Mouse (Mus musculus) 3134 (cell line): ENCODE data around the gene Cdkl5.
A peak's percentile ranks its signal among the peaks of the same experiment; 100 is the strongest.

Experiments
- DNase-seq: peaks from one replicate; pipeline ENCODE4 v3.0.0-alpha.2; 2011; ENCODE audit warnings: low spot score; ENCODE audit not compliant: insufficient read length; ENCODE audit errors: extremely low read depth

Cdkl5 gene

DNA sequence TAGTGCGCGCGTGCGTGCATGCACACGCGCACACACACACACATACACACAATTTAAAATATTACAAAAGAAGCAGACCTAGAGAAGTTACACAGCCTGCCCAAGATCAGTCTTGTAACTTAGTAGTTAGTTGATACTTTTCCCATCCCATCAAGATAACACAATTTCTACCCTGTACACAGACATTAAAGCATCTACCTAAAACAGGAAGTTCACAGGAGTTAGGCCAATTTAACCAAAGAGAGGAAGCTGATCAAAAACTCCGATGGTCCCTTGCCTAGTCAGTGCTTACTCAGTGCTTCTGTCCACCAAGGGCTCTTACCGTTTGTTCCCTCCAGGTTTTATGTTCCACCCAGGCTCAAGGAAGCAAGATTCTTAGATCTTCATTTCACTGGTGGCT is 243.7 kb downstream of the Cdkl5 start:
- DNase-seq: no peak

DNA sequence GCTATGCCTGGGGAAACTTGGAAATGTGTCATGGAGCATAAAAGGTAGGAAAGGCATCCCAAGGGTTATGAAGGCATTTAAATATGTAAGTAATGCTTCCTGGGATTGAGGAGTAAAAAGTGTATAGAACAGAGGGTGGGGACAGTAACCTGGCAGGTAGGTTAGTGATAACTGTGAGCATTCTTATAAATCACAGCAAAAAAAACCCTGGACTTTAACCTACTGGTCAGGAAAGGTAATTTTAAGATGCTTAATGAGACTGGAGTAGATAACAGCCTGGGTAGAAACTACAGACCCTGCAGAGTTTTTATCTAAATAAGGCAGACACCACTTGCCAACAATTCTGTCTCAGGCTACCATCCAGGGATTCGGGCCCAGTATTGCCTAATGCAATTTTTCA is 245.9 kb downstream of the Cdkl5 start:
- no peak for DNase-seq

DNA sequence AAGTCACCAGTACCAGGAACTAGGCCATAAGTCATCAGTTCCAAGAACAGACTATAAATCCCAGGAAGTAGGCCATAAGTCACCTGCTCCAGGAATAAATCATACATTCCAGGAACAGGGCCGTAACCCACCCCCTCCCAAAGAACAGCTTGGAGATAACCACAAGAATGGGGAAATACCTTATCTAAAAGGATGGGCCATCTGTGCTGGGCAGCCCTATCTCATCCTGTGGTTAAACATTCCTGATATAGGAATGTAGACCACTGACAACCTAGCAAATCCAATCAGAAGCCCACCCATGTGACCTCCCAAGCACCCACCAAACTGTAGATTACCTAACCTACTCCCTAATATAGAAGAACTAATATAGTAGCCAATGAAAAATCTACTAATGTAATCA is 249.1 kb downstream of the Cdkl5 start:
- DNase-seq: no peak

DNA sequence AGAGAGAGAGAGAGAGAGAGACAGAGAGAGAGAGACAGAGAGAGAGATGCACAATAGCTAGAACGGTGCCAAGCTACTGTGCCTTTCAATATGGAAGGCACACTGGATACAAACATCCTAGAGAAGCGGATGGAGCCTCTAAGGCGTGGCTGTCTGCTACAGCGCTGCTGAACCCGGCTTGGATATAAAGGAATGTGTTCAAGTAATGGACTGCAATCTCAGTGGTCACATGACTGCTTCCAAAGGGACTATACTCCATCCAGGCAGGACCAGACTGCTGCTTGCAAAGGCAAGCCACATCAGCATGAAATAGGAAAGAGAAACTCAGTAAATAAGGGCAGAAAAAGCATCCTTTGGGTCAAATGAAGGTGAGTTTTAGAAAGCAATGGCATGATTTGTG is 258.9 kb downstream of the Cdkl5 start, which contains the start of gene Ppef1:
Ppef1 (minus strand) TSS at position 116 of the 400 bp plus-strand sequence.
- DNase-seq: peak; percentile 9
